Mouse (Mus musculus) cerebellum, adult 2 months (tissue): Measurements from ENCODE around the gene Gzmm. TPM values are rescaled to one million over a fixed set of nuclear protein-coding genes. Genes with fewer than 3 reads are reported as not detected.
A peak's percentile ranks its signal among the peaks of the same experiment; 100 is the strongest.

Source experiments
- DNase-seq, 2 experiments: peaks; one replicate each; pipeline ENCODE4 v3.0.0; 2021
- H3K27ac ChIP-seq: fragments of 200-500 bp; 2 replicates; pipeline ENCODE4 v1.5.1; 2012; ENCODE audit warnings: low read length, control low read depth, inconsistent platforms; ENCODE audit not compliant: insufficient read depth
- H3K27me3 ChIP-seq: fragments of 200-500 bp; 2 replicates; pipeline ENCODE4 v1.6.1; 2012; ENCODE audit warnings: inconsistent platforms, mild to moderate bottlenecking, low read length, moderate library complexity; ENCODE audit not compliant: control insufficient read depth, insufficient read depth
- H3K4me1 ChIP-seq: fragments of 200-500 bp; 2 replicates; pipeline ENCODE4 v1.6.1; 2011; ENCODE audit warnings: low read length; ENCODE audit not compliant: control insufficient read depth, insufficient read depth
- H3K4me3 ChIP-seq: fragments of 200-500 bp; replicated peaks from 2 replicates; pipeline ENCODE3; 2011; ENCODE audit warnings: mild to moderate bottlenecking, low read depth, low read length, control low read depth; ENCODE audit not compliant: insufficient read depth
- CTCF ChIP-seq: fragments of 200-500 bp; IDR thresholded peaks from 2 replicates; pipeline ENCODE4 v1.5.1; 2011; ENCODE audit warnings: low read depth, mild to moderate bottlenecking, control low read depth, low read length, moderate library complexity, borderline replicate concordance; ENCODE audit not compliant: insufficient read depth
- POLR2A ChIP-seq: fragments of 200-500 bp; IDR thresholded peaks from 2 replicates; pipeline ENCODE4 v1.6.1; 2011; ENCODE audit warnings: low read length, control low read depth, borderline replicate concordance; ENCODE audit not compliant: insufficient read depth
- WGBS: fragments of 180-500 bp; shearing (Covaris S2); methylation state at CpG from one replicate; pipeline ENCODE4 v1.1.7; 2018; 5-methylcytosine and 5-hydroxymethylcytosine counted together
- polyA plus RNA-seq: library from polyadenylated mRNA; depleted of rRNA; stranded (reverse); fragments of >200 nt; gene quantifications from 2 replicates; pipeline ENCODE4 v1.2.3, GENCODE M21; 2012

Gzmm gene
- polyA plus RNA-seq, 1 experiment, result 2.3 TPM

GRCm38 (mm10) chr10:79707759-79708158, 18.9 kb downstream of the Gzmm start:
- H3K4me3 ChIP-seq, result peak overlapping the region; percentile 90
- H3K4me1 ChIP-seq, result peaks cover 38% of the 10 kb centered on the region
- TF ChIP-seq CTCF, result no peak
- TF ChIP-seq POLR2A, result no peak
- H3K27me3 ChIP-seq, result no peaks in the 10 kb centered on the region
- 33% methylated on average over 4 of the region's 4 CpGs for WGBS
- DNase-seq, result no peak
- peak overlapping the region; percentile 96 for H3K27ac ChIP-seq

GRCm38 (mm10) chr10:79708668-79709067, 19.8 kb downstream of the Gzmm start:
- peak overlapping the region; percentile 16 for H3K4me3 ChIP-seq
- peaks cover 39% of the 10 kb centered on the region for H3K4me1 ChIP-seq
- peak overlapping the region; percentile 3; the same call in 1 of the 2 replicates for H3K27ac ChIP-seq
- DNase-seq, result no peak
- no peak for TF ChIP-seq POLR2A
- no peak for TF ChIP-seq CTCF
- no peaks in the 10 kb centered on the region for H3K27me3 ChIP-seq
- WGBS, result 35% methylated on average over 21 of the region's 21 CpGs

GRCm38 (mm10) chr10:79709307-79709706, 20.5 kb downstream of the Gzmm start:
- 60% methylated on average over 7 of the region's 7 CpGs for WGBS
- no peak for DNase-seq
- no peak overlapping the region for H3K4me3 ChIP-seq
- peak overlapping the region; percentile 3; the same call in 1 of the 2 replicates for H3K27ac ChIP-seq
- no peak for TF ChIP-seq CTCF
- no peak for TF ChIP-seq POLR2A
- peaks cover 39% of the 10 kb centered on the region for H3K4me1 ChIP-seq
- no peaks in the 10 kb centered on the region for H3K27me3 ChIP-seq

GRCm38 (mm10) chr10:79712029-79712428, 23.2 kb downstream of the Gzmm start:
- no peak for DNase-seq
- Histone ChIP-seq H3K27me3 (no peaks in the 10 kb centered on the region), H3K4me1 (peaks cover 34% of the 10 kb centered on the region), H3K4me3 (no peak overlapping the region), H3K27ac (no peak overlapping the region)
- 89% methylated on average over 1 of the region's 1 CpGs for WGBS
- no peak; the same call in 1 of the 2 replicates for TF ChIP-seq CTCF
- no peak for TF ChIP-seq POLR2A

- TF ChIP-seq POLR2A (no peak), CTCF (peak; percentile 79)
- WGBS, result 11% methylated on average over 4 of the region's 6 CpGs
- DNase-seq, result peak; percentile 76 to 85
Measured at GRCm38 (mm10) chr10:79712499-79713126, 23.8 kb downstream of the Gzmm start.

GRCm38 (mm10) chr10:79713163-79713562, 24.3 kb downstream of the Gzmm start:
- no peak overlapping the region for H3K4me3 ChIP-seq
- WGBS, result 12% methylated on average over 1 of the region's 1 CpGs
- peaks cover 30% of the 10 kb centered on the region for H3K4me1 ChIP-seq
- no peaks in the 10 kb centered on the region for H3K27me3 ChIP-seq
- DNase-seq, result no peak
- TF ChIP-seq CTCF (no peak), POLR2A (no peak)
- no peak overlapping the region; the same call in 1 of the 2 replicates for H3K27ac ChIP-seq

More at GRCm38 (mm10) chr10:79712499-79713126, 23.8 kb downstream of the Gzmm start:
- Histone ChIP-seq H3K27ac (no peak overlapping the region; the same call in 1 of the 2 replicates), H3K27me3 (no peaks in the 10 kb centered on the region), H3K4me1 (peaks cover 28% of the 10 kb centered on the region), H3K4me3 (no peak overlapping the region)

GRCm38 (mm10) chr10:79714996-79715395, 26.2 kb downstream of the Gzmm start:
- Histone ChIP-seq H3K4me3 (no peak overlapping the region), H3K27me3 (no peaks in the 10 kb centered on the region), H3K27ac (no peak overlapping the region), H3K4me1 (peaks cover 21% of the 10 kb centered on the region)
- no peak for TF ChIP-seq POLR2A
- no peak for TF ChIP-seq CTCF
- WGBS, result 16% methylated on average over 4 of the region's 4 CpGs
- DNase-seq, result no peak

- DNase-seq, result peak; percentile 69 to 74
- no peak for TF ChIP-seq CTCF
- 0 out of 2 replicates have a peak, but pooled peaks have one; percentile 24 for TF ChIP-seq POLR2A
- Histone ChIP-seq H3K27me3 (no peaks in the 10 kb centered on the region), H3K4me3 (peak within 1 kb of the TSS; percentile 88), H3K27ac (peak within 1 kb of the TSS; percentile 67), H3K4me1 (peaks cover 24% of the 10 kb centered on the region)
- WGBS, result 1% methylated on average over 69 of the region's 91 CpGs
Measured at GRCm38 (mm10) chr10:79716254-79716987, 27.6 kb downstream of the Gzmm start, which contains the start of gene Hcn2. Gene Hcn2, plus strand, starts transcription at chr10:79716634.
